Mouse (Mus musculus) liver, postnatal 0 days (tissue): ENCODE measurements around the gene Angptl6.
A peak's percentile ranks its signal among the peaks of the same experiment; 100 is the strongest.

Source experiments
- CTCF ChIP-seq: sonication (generic); IDR thresholded peaks from 2 replicates; pipeline ENCODE4 v1.5.1; 2016; ENCODE audit warnings: antibody characterized with exemption, low read depth
- EP300 ChIP-seq: IDR thresholded peaks from 2 replicates; pipeline ENCODE4 v1.6.1; 2016; ENCODE audit warnings: antibody characterized with exemption, low read depth, mild to moderate bottlenecking

DNA sequence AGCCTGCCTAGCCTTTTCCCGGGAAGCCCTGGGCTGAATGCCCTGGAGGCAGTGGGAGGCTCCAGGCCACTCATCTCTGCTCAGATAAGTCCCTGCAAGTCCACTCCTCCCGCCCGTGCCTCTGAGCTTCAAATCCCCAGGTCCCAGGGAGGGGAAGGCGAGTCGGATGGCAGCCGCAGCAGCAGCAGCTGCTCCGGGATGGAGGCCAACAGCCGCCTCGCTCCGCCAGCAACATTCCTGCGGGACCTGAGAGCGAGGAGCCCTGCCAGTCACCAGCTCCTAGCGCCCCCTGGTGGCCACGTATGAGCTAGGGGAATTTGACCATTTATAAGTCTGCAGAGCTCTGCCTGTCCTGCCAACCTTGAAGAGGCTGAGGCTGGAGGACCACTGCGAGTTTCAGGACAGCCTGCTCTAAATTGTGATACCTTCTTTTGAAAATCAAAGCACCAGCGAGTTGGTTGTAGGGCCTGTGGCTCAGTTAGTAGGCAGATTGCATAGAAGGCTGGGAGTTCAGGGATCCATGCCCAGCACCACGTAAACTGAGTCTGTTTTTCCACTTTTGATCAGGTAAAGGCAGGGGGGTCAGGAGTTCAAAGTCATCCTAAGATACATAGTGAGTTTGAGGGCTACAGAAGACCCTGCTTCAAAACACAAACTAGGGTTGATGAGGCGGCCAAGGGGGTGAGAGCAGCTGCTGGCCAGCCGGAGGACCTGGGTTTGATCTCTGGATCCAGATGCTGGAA, 48.5 kb downstream of the Angptl6 start:
- TF ChIP-seq CTCF (peak; percentile 98), EP300 (no peak)
